Mouse (Mus musculus) heart, adult 2 months (tissue): ENCODE data around the gene Flywch2.

Experiments used
- CTCF ChIP-seq: fragments of 200-600 bp; IDR thresholded peaks from 2 replicates; pipeline ENCODE4 v1.8.1; 2022; ENCODE audit warnings: antibody characterized with exemption, mild to moderate bottlenecking, moderate library complexity
- EP300 ChIP-seq: fragments of 200-500 bp; IDR thresholded peaks from 2 replicates; pipeline ENCODE4 v1.6.1; 2011; ENCODE audit warnings: low read depth, low read length, control low read depth; ENCODE audit not compliant: insufficient read depth
- POLR2A ChIP-seq: fragments of 200-500 bp; IDR thresholded peaks from 2 replicates; pipeline ENCODE4 v1.6.1; 2011; ENCODE audit warnings: mild to moderate bottlenecking, low read depth, low read length, control low read depth; ENCODE audit not compliant: insufficient read depth

GRCm38 (mm10) chr17:23823614-23824013, 37.7 kb upstream of the Flywch2 start:
- TF ChIP-seq CTCF (no peak), POLR2A (no peak), EP300 (no peak)
